Mouse (Mus musculus): ENCODE results near the gene Rnf169. TPM values are rescaled to one million over a fixed set of nuclear protein-coding genes. Genes with fewer than 3 reads are reported as not detected.

Gene Rnf169
- polyA plus RNA-seq, 1 experiment from 2014 or later: 2.7 TPM

DNA sequence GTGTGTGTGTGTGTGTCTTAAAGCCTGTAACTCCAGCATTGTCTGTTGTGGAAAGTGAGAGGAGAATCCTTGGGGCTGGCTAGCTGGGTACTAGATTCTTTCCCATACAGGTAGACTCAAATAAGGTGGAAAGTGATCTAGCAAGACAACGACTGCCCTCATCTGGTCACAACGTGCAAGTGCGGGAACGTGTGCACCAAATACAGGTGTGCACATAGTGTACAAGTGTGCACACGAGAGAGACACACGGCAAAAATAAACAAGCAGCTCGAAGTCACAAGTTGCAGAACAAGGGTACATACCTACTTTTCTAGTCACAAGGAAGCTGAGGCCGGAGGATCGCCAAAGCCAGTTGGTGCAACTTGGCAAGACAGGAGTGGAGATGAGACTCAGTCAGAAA is 23.5 kb upstream of the Rnf169 start:
- Histone ChIP-seq H3K9ac (no peak overlapping the region), H3K4me2 (no peak overlapping the region), H3K4me3 (no peak overlapping the region), H3K36me3 (no peaks in the 10 kb centered on the region), H3K27ac (no peak overlapping the region), H3K4me1 (replicated peaks) (peaks cover 8% of the 10 kb centered on the region), H3K9me3 (replicated peaks) (no peaks in the 10 kb centered on the region), H3K27me3 (peaks cover 55% of the 10 kb centered on the region)
- ATAC-seq (replicated peaks; ENCODE audit: insufficient number of reproducible peaks, insufficient read depth, low FRiP score, low read depth): no peak
- WGBS: 45% methylated on average over 9 of the region's 9 CpGs

DNA sequence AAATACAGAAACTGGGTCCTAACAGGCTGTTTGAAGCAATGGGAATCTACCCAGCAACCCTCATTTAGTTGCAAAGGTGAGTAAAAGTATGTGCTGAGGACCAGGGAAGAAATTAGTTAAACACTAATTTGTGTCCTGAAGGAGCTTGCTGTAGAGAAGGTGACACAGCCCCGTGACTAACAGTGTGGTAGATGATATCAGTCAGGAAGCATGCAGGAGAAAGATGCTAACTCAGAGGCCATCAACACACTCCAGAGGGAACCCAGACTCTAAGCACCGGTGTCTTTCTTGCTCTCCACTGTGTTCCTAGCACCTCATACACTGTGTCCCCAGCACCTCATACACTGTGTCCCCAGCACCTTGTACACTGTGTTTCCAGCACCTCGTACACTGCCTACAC is 18.4 kb upstream of the Rnf169 start:
- H3K36me3 ChIP-seq: no peaks in the 10 kb centered on the region
- no peak overlapping the region for H3K27ac ChIP-seq
- H3K4me3 ChIP-seq: no peak overlapping the region
- H3K9ac ChIP-seq: no peak overlapping the region
- no peak for ATAC-seq (replicated peaks; ENCODE audit: insufficient number of reproducible peaks, insufficient read depth, low FRiP score, low read depth)
- WGBS: 72% methylated on average over 3 of the region's 3 CpGs
- H3K4me2 ChIP-seq: no peak overlapping the region
- H3K27me3 ChIP-seq: peaks cover 5% of the 10 kb centered on the region; the same call in 1 of the 2 replicates
- H3K9me3 ChIP-seq (replicated peaks): no peaks in the 10 kb centered on the region
- H3K4me1 ChIP-seq (replicated peaks): no peaks in the 10 kb centered on the region

DNA sequence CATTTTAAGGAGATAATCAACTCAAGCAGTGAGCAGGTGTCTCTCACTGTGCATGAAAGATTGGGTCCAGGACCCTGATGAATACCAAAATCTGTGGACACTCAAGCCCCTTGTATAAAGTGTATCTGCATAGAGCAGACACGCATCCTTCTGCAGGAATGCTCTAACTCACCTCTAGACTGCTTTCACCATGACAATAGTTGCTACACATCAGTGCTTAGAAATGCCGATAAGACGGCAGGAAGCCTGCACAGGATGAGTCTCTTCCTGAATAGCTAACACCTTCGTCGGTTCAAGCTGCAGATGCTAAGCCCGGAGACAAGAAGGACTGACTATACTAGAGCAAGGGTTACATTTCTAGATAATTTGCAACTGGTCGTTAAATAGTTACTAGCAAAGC is 14.9 kb upstream of the Rnf169 start:
- H3K9me3 ChIP-seq (replicated peaks): no peaks in the 10 kb centered on the region
- no peaks in the 10 kb centered on the region for H3K27me3 ChIP-seq
- H3K9ac ChIP-seq: no peak overlapping the region
- ATAC-seq (replicated peaks; ENCODE audit: insufficient number of reproducible peaks, insufficient read depth, low FRiP score, low read depth): no peak
- 0 out of 2 replicates have a peak, but pooled peaks cover 2% of the 10 kb centered on the region for H3K4me1 ChIP-seq (replicated peaks)
- H3K27ac ChIP-seq: no peak overlapping the region
- H3K4me3 ChIP-seq: no peak overlapping the region
- H3K4me2 ChIP-seq: no peak overlapping the region
- WGBS: 57% methylated on average over 7 of the region's 7 CpGs
- no peaks in the 10 kb centered on the region for H3K36me3 ChIP-seq

DNA sequence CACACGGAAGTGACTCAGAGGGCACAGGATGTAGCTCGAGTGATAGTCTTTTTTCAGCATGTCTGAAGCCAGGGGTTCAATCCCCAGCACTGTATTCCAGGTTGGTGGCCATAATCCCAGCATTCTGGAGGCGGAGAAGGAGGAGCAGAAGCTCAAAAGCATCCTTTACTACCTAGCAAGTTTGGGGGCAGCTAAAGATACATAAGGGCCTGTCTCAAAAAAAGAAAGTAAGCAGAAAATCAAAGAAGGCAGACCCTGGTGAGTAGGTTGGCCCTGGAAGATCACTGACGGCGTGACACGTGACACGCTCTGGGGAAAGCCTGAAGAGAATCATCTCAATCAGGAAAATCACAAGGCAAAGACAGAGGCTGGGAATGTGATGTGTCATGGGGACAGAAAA is 12.9 kb upstream of the Rnf169 start:
- no peak for ATAC-seq (replicated peaks; ENCODE audit: insufficient number of reproducible peaks, insufficient read depth, low FRiP score, low read depth)
- no peaks in the 10 kb centered on the region for H3K27me3 ChIP-seq
- H3K36me3 ChIP-seq: no peaks in the 10 kb centered on the region
- H3K4me3 ChIP-seq: no peak overlapping the region
- 86% methylated on average over 7 of the region's 7 CpGs for WGBS
- H3K27ac ChIP-seq: no peak overlapping the region
- H3K4me2 ChIP-seq: no peak overlapping the region
- H3K9me3 ChIP-seq (replicated peaks): no peaks in the 10 kb centered on the region
- no peak overlapping the region for H3K9ac ChIP-seq
- H3K4me1 ChIP-seq (replicated peaks): 0 out of 2 replicates have a peak, but pooled peaks cover 2% of the 10 kb centered on the region

DNA sequence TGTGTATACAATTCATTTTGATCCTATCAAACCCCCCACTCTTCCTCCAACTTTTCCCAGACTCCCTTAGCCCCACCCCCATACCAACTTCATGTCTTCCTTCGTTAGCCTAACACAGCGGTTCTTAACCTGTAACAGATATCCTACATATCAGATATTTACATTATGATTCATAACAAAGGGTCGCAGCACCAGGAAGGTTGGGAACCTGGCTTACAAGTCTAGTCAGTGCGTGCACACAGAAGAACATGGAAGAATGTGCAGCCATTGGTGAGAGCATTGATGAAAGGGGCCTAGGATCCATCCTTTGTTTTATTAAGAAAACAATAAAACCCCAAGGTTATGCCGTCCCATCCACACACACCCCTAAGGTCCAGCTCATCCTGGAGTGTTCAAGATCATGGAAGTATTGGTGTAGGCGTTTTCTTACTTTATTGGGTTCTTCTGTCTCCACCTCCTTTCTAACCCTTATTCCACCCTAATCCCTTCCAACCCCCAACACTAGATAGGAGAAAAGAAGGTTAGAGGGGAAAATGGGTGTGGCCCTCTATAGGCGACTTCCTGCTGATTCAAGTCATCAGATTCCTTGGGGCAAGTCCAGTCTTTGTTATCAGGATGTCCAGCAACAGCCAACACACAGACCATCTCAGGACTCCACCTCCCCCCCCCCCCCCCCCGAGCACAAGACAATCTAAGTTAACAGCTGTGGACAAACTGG is 10.9 kb upstream of the Rnf169 start:
- Histone ChIP-seq H3K9me3 (replicated peaks) (no peaks in the 10 kb centered on the region), H3K4me2 (no peak overlapping the region), H3K4me1 (replicated peaks) (0 out of 2 replicates have a peak, but pooled peaks cover 2% of the 10 kb centered on the region), H3K9ac (no peak overlapping the region), H3K36me3 (no peaks in the 10 kb centered on the region), H3K4me3 (no peak overlapping the region), H3K27ac (no peak overlapping the region), H3K27me3 (no peaks in the 10 kb centered on the region)
- ATAC-seq (replicated peaks; ENCODE audit: insufficient number of reproducible peaks, insufficient read depth, low FRiP score, low read depth): no peak
- 68% methylated on average over 8 of the region's 8 CpGs for WGBS

DNA sequence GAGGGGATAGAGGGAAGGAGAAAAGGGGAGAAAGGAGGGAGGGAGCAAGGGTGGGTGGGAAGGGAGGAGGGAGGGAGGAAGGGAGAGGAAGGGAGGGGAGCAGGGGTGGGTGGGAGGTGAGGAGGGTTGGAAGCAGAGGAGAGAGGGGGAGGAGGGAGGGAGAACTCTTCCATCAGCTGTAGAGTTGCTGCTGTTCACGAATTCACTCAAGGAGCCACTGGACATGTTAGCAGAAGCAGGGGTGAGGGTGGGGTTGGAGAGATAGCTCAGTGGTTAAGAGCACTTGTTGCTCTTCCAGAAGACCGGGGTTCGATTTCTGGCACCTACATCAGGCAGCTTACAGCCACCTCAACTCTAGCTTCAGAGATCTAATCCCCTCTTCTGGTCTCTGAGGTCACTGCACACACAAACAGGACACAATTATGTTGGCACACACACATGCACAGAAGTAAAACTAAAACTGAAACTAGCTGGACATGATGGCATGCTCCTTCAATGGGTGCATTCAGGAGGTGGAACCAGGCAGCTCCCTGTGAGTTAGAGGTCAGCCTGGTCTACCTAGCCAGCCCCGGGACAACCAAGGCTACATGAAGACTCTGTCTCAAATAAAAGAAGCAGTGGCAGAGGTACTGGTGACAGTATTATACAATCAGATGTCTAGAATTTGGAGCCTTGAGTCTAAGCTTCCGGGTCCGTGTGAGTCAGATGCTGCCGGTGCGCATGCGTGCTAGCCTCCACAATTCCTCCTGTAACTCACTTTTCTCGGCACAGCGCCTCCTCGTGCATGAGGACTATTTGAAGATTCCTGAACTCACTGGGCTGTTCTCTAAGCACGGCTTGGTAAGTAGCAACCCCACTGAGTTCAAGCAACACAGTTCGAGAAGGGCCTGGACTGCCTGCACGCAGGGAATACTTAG is 9.9 kb upstream of the Rnf169 start:
- Histone ChIP-seq H3K4me1 (replicated peaks) (0 out of 2 replicates have a peak, but pooled peaks cover 2% of the 10 kb centered on the region), H3K27ac (no peak overlapping the region), H3K4me3 (no peak overlapping the region), H3K36me3 (no peaks in the 10 kb centered on the region), H3K9ac (no peak overlapping the region), H3K27me3 (no peaks in the 10 kb centered on the region), H3K4me2 (no peak overlapping the region), H3K9me3 (replicated peaks) (no peaks in the 10 kb centered on the region)
- ATAC-seq (replicated peaks; ENCODE audit: insufficient number of reproducible peaks, insufficient read depth, low FRiP score, low read depth): no peak
- WGBS: 68% methylated on average over 15 of the region's 15 CpGs

DNA sequence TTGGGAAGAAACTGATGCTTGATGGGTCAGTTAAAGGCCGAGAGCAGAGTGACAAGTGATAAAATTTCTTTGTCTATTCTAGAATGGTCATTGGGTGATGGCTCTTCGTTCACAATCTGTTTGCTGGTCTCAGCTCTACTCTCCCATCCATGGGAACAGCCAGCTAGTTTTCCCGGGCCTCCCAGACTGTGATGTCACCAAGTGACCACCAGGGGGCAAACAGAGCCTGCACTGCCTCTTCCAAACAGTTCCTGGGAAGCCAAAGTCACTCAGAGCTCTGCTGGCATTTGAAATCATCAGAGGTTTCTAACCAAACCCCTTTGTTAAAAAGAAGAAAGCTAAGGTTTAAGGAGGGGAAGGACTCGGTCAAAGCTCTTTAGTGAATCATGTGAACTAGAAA is 8.5 kb upstream of the Rnf169 start:
- 3% methylated on average over 4 of the region's 4 CpGs for WGBS
- no peak overlapping the region for H3K27ac ChIP-seq
- no peaks in the 10 kb centered on the region for H3K36me3 ChIP-seq
- ATAC-seq (replicated peaks; ENCODE audit: insufficient number of reproducible peaks, insufficient read depth, low FRiP score, low read depth): no peak
- H3K4me3 ChIP-seq: no peak overlapping the region
- 0 out of 2 replicates have a peak, but pooled peaks cover 2% of the 10 kb centered on the region for H3K4me1 ChIP-seq (replicated peaks)
- no peaks in the 10 kb centered on the region for H3K9me3 ChIP-seq (replicated peaks)
- no peaks in the 10 kb centered on the region for H3K27me3 ChIP-seq
- no peak overlapping the region for H3K9ac ChIP-seq
- no peak overlapping the region for H3K4me2 ChIP-seq

DNA sequence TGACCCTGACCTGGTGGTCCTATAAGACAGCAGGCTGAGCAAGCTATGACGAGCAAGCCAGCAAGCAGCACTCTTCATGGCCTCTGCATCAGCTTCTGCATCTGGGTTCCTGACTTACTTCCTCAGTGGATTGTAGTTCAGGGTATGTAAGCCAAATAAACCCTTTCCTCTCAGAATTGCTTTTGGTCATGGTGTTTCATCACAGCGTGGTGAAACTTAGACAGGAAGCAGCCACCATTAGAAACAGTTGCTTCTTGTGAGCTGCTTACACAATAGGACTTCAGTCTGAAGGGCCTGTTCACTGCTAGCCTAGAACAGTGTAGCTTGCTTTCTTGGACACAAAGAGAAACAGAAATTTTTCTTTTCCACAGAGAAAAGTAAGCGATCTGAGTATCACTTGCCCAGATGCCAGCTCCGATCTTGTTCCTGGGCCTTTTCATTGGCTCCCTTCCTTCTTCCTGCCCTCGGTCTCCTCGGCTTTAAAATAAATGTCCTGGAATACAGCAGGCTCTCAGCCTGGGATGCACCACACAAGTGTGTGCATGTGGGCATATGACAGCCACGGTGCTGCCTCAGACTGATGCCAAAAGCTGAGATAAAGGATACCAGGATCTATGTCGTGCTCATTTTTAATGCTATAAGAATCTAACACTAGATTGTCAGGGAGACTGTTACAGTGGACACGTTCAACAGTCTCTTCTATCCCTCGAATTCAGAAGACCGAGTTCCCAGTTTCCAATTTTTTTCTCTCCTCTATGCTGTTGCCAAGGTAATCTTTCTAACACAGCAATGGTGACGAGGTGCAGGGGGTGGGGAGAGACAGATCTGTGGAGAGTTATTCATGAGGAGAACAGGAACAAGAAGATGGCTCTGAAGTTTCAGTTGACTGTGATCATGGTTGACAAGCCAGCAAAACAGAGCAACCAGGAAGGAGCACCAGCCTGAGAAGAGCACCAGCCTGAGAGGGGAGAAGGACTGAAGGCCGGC is 2.3 kb upstream of the Rnf169 start:
- peaks cover 18% of the 10 kb centered on the region for H3K4me1 ChIP-seq (replicated peaks)
- WGBS: 76% methylated on average over 13 of the region's 13 CpGs
- no peak for ATAC-seq (replicated peaks; ENCODE audit: insufficient number of reproducible peaks, insufficient read depth, low FRiP score, low read depth)
- H3K27me3 ChIP-seq: no peaks in the 10 kb centered on the region
- H3K9ac ChIP-seq: no peak overlapping the region
- H3K4me3 ChIP-seq: no peak overlapping the region
- no peak overlapping the region for H3K27ac ChIP-seq
- no peaks in the 10 kb centered on the region for H3K9me3 ChIP-seq (replicated peaks)
- H3K4me2 ChIP-seq: no peak overlapping the region
- no peaks in the 10 kb centered on the region for H3K36me3 ChIP-seq

DNA sequence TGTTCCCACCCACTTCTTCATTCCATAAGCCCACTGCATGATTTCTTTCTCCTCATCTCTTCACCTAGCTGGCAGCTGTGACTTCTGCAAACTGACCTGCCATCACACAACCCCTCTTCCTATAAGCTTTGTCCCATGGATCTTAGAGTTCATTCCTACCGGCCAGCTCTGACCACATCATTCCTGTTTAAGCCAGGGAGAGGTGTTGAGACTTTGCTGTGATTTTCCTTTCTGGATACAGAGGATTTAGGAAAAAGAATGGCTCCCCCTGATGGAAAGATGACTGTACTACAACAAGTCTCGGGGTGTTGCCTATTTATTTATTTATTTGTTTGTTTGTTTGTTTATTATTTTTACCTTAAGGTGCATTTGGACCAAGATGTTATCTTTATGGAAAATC is 1.1 kb upstream of the Rnf169 start:
- H3K4me2 ChIP-seq: no peak overlapping the region
- H3K9ac ChIP-seq: no peak overlapping the region
- no peaks in the 10 kb centered on the region for H3K36me3 ChIP-seq
- no peak overlapping the region for H3K27ac ChIP-seq
- no peaks in the 10 kb centered on the region for H3K9me3 ChIP-seq (replicated peaks)
- H3K4me1 ChIP-seq (replicated peaks): peaks cover 18% of the 10 kb centered on the region
- no peak overlapping the region for H3K4me3 ChIP-seq
- no peaks in the 10 kb centered on the region for H3K27me3 ChIP-seq
- no peak for ATAC-seq (replicated peaks; ENCODE audit: insufficient number of reproducible peaks, insufficient read depth, low FRiP score, low read depth)
- 17% methylated on average over 2 of the region's 2 CpGs for WGBS

DNA sequence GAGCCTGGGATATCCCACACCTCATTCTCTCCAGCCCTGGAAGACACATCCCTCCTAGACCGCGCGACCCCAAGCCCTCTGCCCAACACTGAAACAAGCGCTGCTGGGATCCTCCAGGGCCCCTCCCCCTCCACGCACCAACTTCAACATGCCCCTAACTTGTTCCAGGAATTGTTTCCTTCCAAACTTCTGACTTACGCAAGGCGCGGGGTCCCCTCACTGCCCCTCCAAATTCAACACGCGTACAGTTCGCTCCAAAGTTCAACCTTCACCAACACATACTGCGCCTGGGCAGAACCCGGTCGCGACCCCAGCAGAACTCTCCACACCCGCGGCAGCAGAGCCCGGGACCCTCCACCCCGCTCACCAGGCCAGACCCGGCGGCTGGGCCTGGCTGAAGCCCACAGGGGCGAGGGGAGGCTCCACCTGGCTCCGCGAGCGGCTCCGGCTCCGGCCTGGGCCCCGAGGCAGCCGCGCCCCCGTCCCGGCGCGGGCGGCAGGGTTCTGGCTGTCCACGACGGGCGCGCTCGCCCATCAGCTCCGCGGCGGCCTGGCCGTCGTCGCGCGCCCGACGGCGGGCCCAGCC is 609 bp downstream of the Rnf169 start:
- peak overlapping the region; percentile 87 for H3K27ac ChIP-seq
- H3K4me3 ChIP-seq: peak overlapping the region; percentile 86
- H3K4me2 ChIP-seq: peak overlapping the region; percentile 75
- peaks cover 22% of the 10 kb centered on the region for H3K4me1 ChIP-seq (replicated peaks)
- peak; percentile 79 for ATAC-seq (replicated peaks; ENCODE audit: insufficient number of reproducible peaks, insufficient read depth, low FRiP score, low read depth)
- H3K9ac ChIP-seq: peak overlapping the region; percentile 77
- under 1% methylated on average over 49 of the region's 51 CpGs for WGBS
- no peaks in the 10 kb centered on the region for H3K9me3 ChIP-seq (replicated peaks)
- H3K27me3 ChIP-seq: no peaks in the 10 kb centered on the region
- no peaks in the 10 kb centered on the region for H3K36me3 ChIP-seq
